Mouse (Mus musculus): ENCODE measurements around the gene Olfr455. TPM values are rescaled to one million over a fixed set of nuclear protein-coding genes. Genes with fewer than 3 reads are reported as not detected.

Gene Olfr455
- not detected for total RNA-seq (2018; cell fraction: chromatin; rRNA removed)
- not detected for total RNA-seq (2018; cell fraction: cytosol; rRNA removed)
- total RNA-seq (2018; cell fraction: nucleus; rRNA removed), result not detected
- not detected in 3 replicates for polyA plus RNA-seq (2018)

GRCm38 (mm10) chr6:42547461-42547860 is at the start of gene Olfr455:
Gene Olfr455, minus strand, starts transcription at chr6:42547587.
- Histone ChIP-seq H3K36me3 (ENCODE audit: inconsistent target) (no peaks in the 10 kb centered on the region), H3K27ac (no peak within 1 kb of the TSS), H3K4me3 (ENCODE audit: inconsistent target) (no peak within 1 kb of the TSS), H3K79me2 (ENCODE audit: inconsistent target) (no peaks in the 10 kb centered on the region)
- WGBS (ENCODE audit: missing documents), result 98% methylated on average over 4 of the region's 4 CpGs

- Histone ChIP-seq H3K36me3 (ENCODE audit: inconsistent target) (no peaks in the 10 kb centered on the region), H3K79me2 (ENCODE audit: inconsistent target) (no peaks in the 10 kb centered on the region), H3K4me3 (ENCODE audit: inconsistent target) (no peak overlapping the region), H3K27ac (no peak overlapping the region)
- WGBS (ENCODE audit: missing documents), result 88% methylated on average over 17 of the region's 17 CpGs
Measured at GRCm38 (mm10) chr6:42593138-42593882, 45.9 kb upstream of the Olfr455 start.

GRCm38 (mm10) chr6:42586569-42586968 is 39.2 kb upstream of the Olfr455 start:
- no peak overlapping the region for H3K27ac ChIP-seq
- WGBS (ENCODE audit: missing documents), result 82% methylated on average over 5 of the region's 5 CpGs
- H3K4me3 ChIP-seq (ENCODE audit: inconsistent target), result no peak overlapping the region
- H3K79me2 ChIP-seq (ENCODE audit: inconsistent target), result no peaks in the 10 kb centered on the region
- H3K36me3 ChIP-seq (ENCODE audit: inconsistent target), result no peaks in the 10 kb centered on the region

GRCm38 (mm10) chr6:42583488-42583872 is 36.1 kb upstream of the Olfr455 start:
- Histone ChIP-seq H3K27ac (no peak overlapping the region), H3K36me3 (ENCODE audit: inconsistent target) (no peaks in the 10 kb centered on the region), H3K4me3 (ENCODE audit: inconsistent target) (no peak overlapping the region), H3K79me2 (ENCODE audit: inconsistent target) (no peaks in the 10 kb centered on the region)
- WGBS (ENCODE audit: missing documents), result 0% methylated on average over 7 of the region's 7 CpGs

GRCm38 (mm10) chr6:42582741-42583487 is 35.5 kb upstream of the Olfr455 start:
- H3K27ac ChIP-seq, result no peak overlapping the region
- no peaks in the 10 kb centered on the region for H3K36me3 ChIP-seq (ENCODE audit: inconsistent target)
- WGBS (ENCODE audit: missing documents), result 68% methylated on average over 9 of the region's 9 CpGs
- H3K4me3 ChIP-seq (ENCODE audit: inconsistent target), result no peak overlapping the region
- H3K79me2 ChIP-seq (ENCODE audit: inconsistent target), result no peaks in the 10 kb centered on the region

GRCm38 (mm10) chr6:42578678-42579077 is 31.3 kb upstream of the Olfr455 start:
- no peak overlapping the region for H3K4me3 ChIP-seq (ENCODE audit: inconsistent target)
- no peaks in the 10 kb centered on the region for H3K36me3 ChIP-seq (ENCODE audit: inconsistent target)
- H3K79me2 ChIP-seq (ENCODE audit: inconsistent target), result no peaks in the 10 kb centered on the region
- 57% methylated on average over 4 of the region's 4 CpGs for WGBS (ENCODE audit: missing documents)
- H3K27ac ChIP-seq, result no peak overlapping the region

- no peak overlapping the region for H3K27ac ChIP-seq
- H3K79me2 ChIP-seq (ENCODE audit: inconsistent target), result no peaks in the 10 kb centered on the region
- H3K36me3 ChIP-seq (ENCODE audit: inconsistent target), result no peaks in the 10 kb centered on the region
- no peak overlapping the region for H3K4me3 ChIP-seq (ENCODE audit: inconsistent target)
- WGBS (ENCODE audit: missing documents), result 93% methylated on average over 2 of the region's 2 CpGs
Measured at GRCm38 (mm10) chr6:42577433-42577832, 30.0 kb upstream of the Olfr455 start.

- H3K79me2 ChIP-seq (ENCODE audit: inconsistent target), result no peaks in the 10 kb centered on the region
- no peaks in the 10 kb centered on the region for H3K36me3 ChIP-seq (ENCODE audit: inconsistent target)
- no peak overlapping the region for H3K4me3 ChIP-seq (ENCODE audit: inconsistent target)
- WGBS (ENCODE audit: missing documents), result 76% methylated on average over 2 of the region's 2 CpGs
- H3K27ac ChIP-seq, result no peak overlapping the region
Measured at GRCm38 (mm10) chr6:42568205-42568604, 20.8 kb upstream of the Olfr455 start.

- Histone ChIP-seq H3K79me2 (ENCODE audit: inconsistent target) (no peaks in the 10 kb centered on the region), H3K4me3 (ENCODE audit: inconsistent target) (no peak overlapping the region), H3K27ac (no peak overlapping the region), H3K36me3 (ENCODE audit: inconsistent target) (no peaks in the 10 kb centered on the region)
- 81% methylated on average over 2 of the region's 2 CpGs for WGBS (ENCODE audit: missing documents)
Measured at GRCm38 (mm10) chr6:42566076-42566598, 18.8 kb upstream of the Olfr455 start.

GRCm38 (mm10) chr6:42562280-42562679 is 14.9 kb upstream of the Olfr455 start:
- H3K27ac ChIP-seq, result no peak overlapping the region
- 53% methylated on average over 2 of the region's 2 CpGs for WGBS (ENCODE audit: missing documents)

GRCm38 (mm10) chr6:42560885-42561284 is 13.5 kb upstream of the Olfr455 start:
- Histone ChIP-seq H3K27ac (no peak overlapping the region), H3K4me3 (ENCODE audit: inconsistent target) (no peak overlapping the region), H3K36me3 (ENCODE audit: inconsistent target) (no peaks in the 10 kb centered on the region), H3K79me2 (ENCODE audit: inconsistent target) (no peaks in the 10 kb centered on the region)
- WGBS (ENCODE audit: missing documents), result 81% methylated on average over 5 of the region's 5 CpGs

More at GRCm38 (mm10) chr6:42562280-42562679, 14.9 kb upstream of the Olfr455 start:
- H3K36me3 ChIP-seq (ENCODE audit: inconsistent target), result no peaks in the 10 kb centered on the region
- H3K79me2 ChIP-seq (ENCODE audit: inconsistent target), result no peaks in the 10 kb centered on the region
- no peak overlapping the region for H3K4me3 ChIP-seq (ENCODE audit: inconsistent target)

- Histone ChIP-seq H3K36me3 (ENCODE audit: inconsistent target) (no peaks in the 10 kb centered on the region), H3K4me3 (ENCODE audit: inconsistent target) (no peak overlapping the region), H3K27ac (no peak overlapping the region), H3K79me2 (ENCODE audit: inconsistent target) (no peaks in the 10 kb centered on the region)
- 91% methylated on average over 14 of the region's 14 CpGs for WGBS (ENCODE audit: missing documents)
Measured at GRCm38 (mm10) chr6:42558641-42559040, 11.3 kb upstream of the Olfr455 start.

- 100% methylated on average over 2 of the region's 2 CpGs for WGBS (ENCODE audit: missing documents)
- H3K79me2 ChIP-seq (ENCODE audit: inconsistent target), result no peaks in the 10 kb centered on the region
- H3K36me3 ChIP-seq (ENCODE audit: inconsistent target), result no peaks in the 10 kb centered on the region
- H3K27ac ChIP-seq, result no peak overlapping the region
- no peak overlapping the region for H3K4me3 ChIP-seq (ENCODE audit: inconsistent target)
Measured at GRCm38 (mm10) chr6:42546180-42546579, 1.2 kb downstream of the Olfr455 start.

GRCm38 (mm10) chr6:42545451-42545885 is 1.9 kb downstream of the Olfr455 start:
- no peaks in the 10 kb centered on the region for H3K36me3 ChIP-seq (ENCODE audit: inconsistent target)
- no peak overlapping the region for H3K4me3 ChIP-seq (ENCODE audit: inconsistent target)
- no peak overlapping the region for H3K27ac ChIP-seq
- WGBS (ENCODE audit: missing documents), result 91% methylated on average over 2 of the region's 2 CpGs
- no peaks in the 10 kb centered on the region for H3K79me2 ChIP-seq (ENCODE audit: inconsistent target)

- Histone ChIP-seq H3K36me3 (ENCODE audit: inconsistent target) (no peaks in the 10 kb centered on the region), H3K4me3 (ENCODE audit: inconsistent target) (no peak overlapping the region), H3K27ac (no peak overlapping the region), H3K79me2 (ENCODE audit: inconsistent target) (no peaks in the 10 kb centered on the region)
- 75% methylated on average over 1 of the region's 1 CpGs for WGBS (ENCODE audit: missing documents)
Measured at GRCm38 (mm10) chr6:42544846-42545245, 2.5 kb downstream of the Olfr455 start.

Measured in macrophage (primary cell).